Mouse (Mus musculus) A20 (cell line): ENCODE results near the gene Atxn2l.
A peak's percentile ranks its signal among the peaks of the same experiment; 100 is the strongest.

Experiments
- DNase-seq: peaks from one replicate; pipeline ENCODE4 v3.0.0-alpha.2; 2011; ENCODE audit warnings: low read depth, low spot score

Gene Atxn2l

GRCm38 (mm10) chr7:126491973-126492372, 11.3 kb downstream of the Atxn2l start:
- DNase-seq: no peak

GRCm38 (mm10) chr7:126491005-126491404, 12.2 kb downstream of the Atxn2l start:
- no peak for DNase-seq

- peak; percentile 32 for DNase-seq
These were observed 15.4 kb downstream of the Atxn2l start for GRCm38 (mm10) chr7:126487617-126488385.

GRCm38 (mm10) chr7:126487052-126487483, 16.2 kb downstream of the Atxn2l start, which contains the start of gene Tufm:
Gene Tufm, plus strand, starts transcription at chr7:126487361.
- peak; percentile 97 for DNase-seq

- DNase-seq: peak; percentile 93
These were observed 20.8 kb downstream of the Atxn2l start for GRCm38 (mm10) chr7:126482392-126482871.

- peak; percentile 71 for DNase-seq
These were observed 21.5 kb downstream of the Atxn2l start for GRCm38 (mm10) chr7:126481699-126482098.

- peak; percentile 96 for DNase-seq
These were observed 28.1 kb downstream of the Atxn2l start, which contains the start of gene Sh2b1 for GRCm38 (mm10) chr7:126474993-126475581. Gene Sh2b1, minus strand, starts transcription at chr7:126475424.

GRCm38 (mm10) chr7:126474486-126474955, 28.7 kb downstream of the Atxn2l start:
- peak; percentile 42 for DNase-seq

- no peak for DNase-seq
These were observed 29.7 kb downstream of the Atxn2l start for GRCm38 (mm10) chr7:126473470-126474086.

- no peak for DNase-seq
These were observed 30.5 kb downstream of the Atxn2l start for GRCm38 (mm10) chr7:126472713-126473112.

- no peak for DNase-seq
These were observed 30.9 kb downstream of the Atxn2l start for GRCm38 (mm10) chr7:126472306-126472705.

GRCm38 (mm10) chr7:126471853-126472252, 31.4 kb downstream of the Atxn2l start:
- no peak for DNase-seq

- no peak for DNase-seq
These were observed 31.9 kb downstream of the Atxn2l start for GRCm38 (mm10) chr7:126471361-126471760.

- no peak for DNase-seq
These were observed 33.2 kb downstream of the Atxn2l start for GRCm38 (mm10) chr7:126470077-126470476.

GRCm38 (mm10) chr7:126467834-126468627, 35.2 kb downstream of the Atxn2l start:
- no peak for DNase-seq

- peak; percentile 67 for DNase-seq
These were observed 36.0 kb downstream of the Atxn2l start for GRCm38 (mm10) chr7:126467271-126467670.

- no peak for DNase-seq
These were observed 36.5 kb downstream of the Atxn2l start for GRCm38 (mm10) chr7:126466707-126467106.

- DNase-seq: no peak
These were observed 37.1 kb downstream of the Atxn2l start for GRCm38 (mm10) chr7:126466116-126466515.

- DNase-seq: no peak
These were observed 37.8 kb downstream of the Atxn2l start for GRCm38 (mm10) chr7:126465246-126466030.

- no peak for DNase-seq
These were observed 38.4 kb downstream of the Atxn2l start for GRCm38 (mm10) chr7:126464836-126465235.

GRCm38 (mm10) chr7:126464121-126464520, 39.1 kb downstream of the Atxn2l start:
- no peak for DNase-seq
